23 mouse cellular contexts compared by ENCODE assay signal in genomic region chr4:129573093-129573370, GRCm38 (mm10). TPM values are rescaled to one million over a fixed set of nuclear protein-coding genes. Genes with fewer than 3 reads are reported as not detected.
DNase-seq lines count a peak whose midpoint lies in the region; ATAC-seq and TF ChIP-seq lines count a peak whose summit lies in the region.
"Had no signal": no experiment of that assay in that cellular context is flagged by ENCODE, and none has a peak within 500 bp of the region (broad histone marks: within the 10 kb centered on the region; RNA-seq: fewer than 3 reads in every experiment).

No protein-coding gene starts in this region.

- H3K27me3 ChIP-seq in kidney, adult 2 months (replicated peaks; ENCODE audit: control insufficient read depth, insufficient read depth, low read length) = no peaks in the 10 kb centered on the region
- H3K27me3 ChIP-seq in kidney, embryonic 14.5 days (ENCODE audit: control insufficient read depth, insufficient read depth, low read length) = no peaks in the 10 kb centered on the region
- H3K27me3 ChIP-seq in lung, embryonic 16.5 days (ENCODE audit: control insufficient read depth, insufficient read depth, low read depth, low read length) = no peaks in the 10 kb centered on the region; the same call in 1 of the 2 replicates
- H3K27me3 ChIP-seq in liver, postnatal 0 days (ENCODE audit: insufficient read depth, low read length) = no peaks in the 10 kb centered on the region
- H3K27me3 ChIP-seq: embryonic facial prominence, embryonic 13.5 days; limb, embryonic 12.5 days; midbrain, embryonic 13.5 days; neural tube, embryonic 13.5 days had no signal

- no peaks in the 10 kb centered on the region for H3K9me3 ChIP-seq in kidney, embryonic 14.5 days (ENCODE audit: control insufficient read depth, low read length)
- H3K9me3 ChIP-seq in lung, embryonic 16.5 days (ENCODE audit: control insufficient read depth, low read length) = no peaks in the 10 kb centered on the region
- no peaks in the 10 kb centered on the region for H3K9me3 ChIP-seq in liver, postnatal 0 days (ENCODE audit: low read length)
- H3K9me3 ChIP-seq: embryonic facial prominence, embryonic 13.5 days; G1E; limb, embryonic 12.5 days; midbrain, embryonic 13.5 days; neural tube, embryonic 13.5 days had no signal

- H3K27ac ChIP-seq in kidney, adult 2 months (ENCODE audit: insufficient read depth, low read depth, low read length) = peak overlapping the region; percentile 47
- H3K27ac ChIP-seq in kidney, embryonic 14.5 days (ENCODE audit: low read depth, low read length) = no peak overlapping the region
- peak overlapping the region; percentile 62 for H3K27ac ChIP-seq in lung, embryonic 16.5 days (ENCODE audit: low read length)
- H3K27ac ChIP-seq in liver, postnatal 0 days (ENCODE audit: low read depth) = peak overlapping the region; percentile 51; the same call in 1 of the 2 replicates
- H3K27ac ChIP-seq: embryonic facial prominence, embryonic 13.5 days; heart, adult 2 months; limb, embryonic 12.5 days; midbrain, embryonic 13.5 days; neural tube, embryonic 13.5 days had no signal

- TF ChIP-seq CTCF in kidney, adult 2 months (conservative IDR thresholded peaks at IDR 0.05; ENCODE audit: insufficient read depth, insufficient read length, low read depth, low read length) = no peak
- no peak for TF ChIP-seq CTCF in liver, postnatal 0 days (IDR thresholded peaks at IDR 0.05; ENCODE audit: low read depth)

- H3K36me3 ChIP-seq in kidney, adult 2 months (ENCODE audit: control insufficient read depth, insufficient read depth, low read length) = no peaks in the 10 kb centered on the region
- H3K36me3 ChIP-seq in kidney, embryonic 14.5 days (ENCODE audit: control insufficient read depth, insufficient read depth, low read length) = no peaks in the 10 kb centered on the region
- H3K36me3 ChIP-seq in lung, embryonic 16.5 days (ENCODE audit: control insufficient read depth, insufficient read depth, low read length) = no peaks in the 10 kb centered on the region
- H3K36me3 ChIP-seq in liver, postnatal 0 days (replicated peaks; ENCODE audit: insufficient read depth, low read length) = no peaks in the 10 kb centered on the region
- H3K36me3 ChIP-seq: embryonic facial prominence, embryonic 13.5 days; G1E; limb, embryonic 12.5 days; midbrain, embryonic 13.5 days; neural tube, embryonic 13.5 days had no signal

- H3K4me3 ChIP-seq in kidney, adult 2 months (ENCODE audit: insufficient read depth, low read depth, low read length) = no peak overlapping the region
- H3K4me3 ChIP-seq in kidney, embryonic 14.5 days (ENCODE audit: low read length) = no peak overlapping the region
- H3K4me3 ChIP-seq in lung, embryonic 16.5 days (ENCODE audit: low read length) = no peak overlapping the region
- H3K4me3 ChIP-seq in liver, postnatal 0 days (ENCODE audit: low read depth, low read length) = no peak overlapping the region
- H3K4me3 ChIP-seq: embryonic facial prominence, embryonic 13.5 days; heart, adult 2 months; limb, embryonic 12.5 days; midbrain, embryonic 13.5 days; neural tube, embryonic 13.5 days had no signal

- H3K4me1 ChIP-seq in kidney, adult 2 months (ENCODE audit: control insufficient read depth, insufficient read depth, low read length) = no peaks in the 10 kb centered on the region
- peaks cover 7% of the 10 kb centered on the region for H3K4me1 ChIP-seq in kidney, embryonic 14.5 days (ENCODE audit: control insufficient read depth, insufficient read depth, low read length)
- peaks cover 5% of the 10 kb centered on the region; the same call in 1 of the 2 replicates for H3K4me1 ChIP-seq in lung, embryonic 16.5 days (replicated peaks; ENCODE audit: control insufficient read depth, insufficient read depth, low read length)
- peaks cover 3% of the 10 kb centered on the region; the same call in 1 of the 2 replicates for H3K4me1 ChIP-seq in liver, postnatal 0 days (ENCODE audit: insufficient read depth)

- H3K4me2 ChIP-seq in kidney, embryonic 14.5 days (replicated peaks; ENCODE audit: low read depth, low read length) = no peak overlapping the region
- H3K4me2 ChIP-seq in lung, embryonic 16.5 days (ENCODE audit: low read depth, low read length) = no peak overlapping the region
- H3K4me2 ChIP-seq in liver, postnatal 0 days (ENCODE audit: low read depth, low read length) = no peak overlapping the region
- H3K4me2 ChIP-seq: embryonic facial prominence, embryonic 13.5 days; limb, embryonic 12.5 days; midbrain, embryonic 13.5 days; neural tube, embryonic 13.5 days had no signal

- no peak overlapping the region for H3K9ac ChIP-seq in kidney, embryonic 14.5 days (ENCODE audit: low read depth, low read length)
- no peak overlapping the region for H3K9ac ChIP-seq in lung, embryonic 16.5 days (ENCODE audit: low read length)
- no peak overlapping the region for H3K9ac ChIP-seq in liver, postnatal 0 days (replicated peaks)
- H3K9ac ChIP-seq: embryonic facial prominence, embryonic 13.5 days; limb, embryonic 12.5 days; midbrain, embryonic 13.5 days; neural tube, embryonic 13.5 days had no signal

- no peak for TF ChIP-seq POLR2A in kidney, adult 2 months (IDR thresholded peaks at IDR 0.05; ENCODE audit: low read depth, low read length)

- 85% methylated on average over 4 of the region's 4 CpGs for WGBS in kidney, adult 2 months
- 83% methylated on average over 4 of the region's 4 CpGs for WGBS in kidney, embryonic 14.5 days
- WGBS in lung, embryonic 16.5 days = 91% methylated on average over 4 of the region's 4 CpGs
- WGBS in liver, postnatal 0 days (ENCODE audit: insufficient replicate concordance) = 93% methylated on average over 4 of the region's 4 CpGs

- peak; percentile 34 for DNase-seq in CD4-positive, CD25-positive, alpha-beta regulatory T cell, adult 2 months (ENCODE audit: low read depth, low spot score)
- no peak for DNase-seq in kidney, adult 2 months
- DNase-seq in lung, postnatal 4 days = no peak
- DNase-seq in liver, postnatal 0 days = no peak
- DNase-seq in adrenal gland, postnatal 10 days = no peak
- DNase-seq: adrenal gland, postnatal 14 days; cerebellum, adult 11 months; cerebellum, postnatal 14 days; gastrocnemius, postnatal 14 days; lung, adult 18-20 months; right cerebral cortex, adult 18-20 months had no signal

- no peak for ATAC-seq in CD4-positive, CD25-positive, alpha-beta regulatory T cell, adult 4 months
- no peak for ATAC-seq in kidney, embryonic 14.5 days (ENCODE audit: low FRiP score, low TSS enrichment)
- ATAC-seq in lung, embryonic 16.5 days (ENCODE audit: low read depth) = no peak
- no peak for ATAC-seq in liver, postnatal 0 days
- ATAC-seq: forebrain, embryonic 14.5 days; midbrain, embryonic 13.5 days had no signal

- TF ChIP-seq EP300 in liver, postnatal 0 days (IDR thresholded peaks at IDR 0.05; ENCODE audit: low read depth) = no peak

RNA-seq across cellular contexts. Expression of gene Lck, which starts 0.4 kb away (rescaled TPM):
- polyA plus RNA-seq in CD4-positive, CD25-positive, alpha-beta regulatory T cell, adult 4 months (2017; shearing (Covaris generic)) = 1,000 to 10,000 TPM; 1,549 to 2,173 TPM
- polyA plus RNA-seq in kidney, adult 2 months (2012; rRNA removed) = 2.3 and 12.7 TPM in 2 replicates
- 11.4 and 14.1 TPM in 2 replicates for polyA plus RNA-seq in kidney, embryonic 14.5 days (2014; fragmentation: Nextera tagmentation; extraction: Ambion mirVana)
- 10.7 and 26.5 TPM in 2 replicates for polyA plus RNA-seq in lung, embryonic 16.5 days (2015; fragmentation: Nextera tagmentation; extraction: Ambion mirVana)
- 3.3 and 3.4 TPM in 2 replicates for polyA plus RNA-seq in liver, postnatal 0 days (2015; fragmentation: Nextera tagmentation; extraction: Ambion mirVana)
- 1 to 10 TPM; 8.1 to 9.8 TPM for total RNA-seq in adrenal gland, postnatal 10 days (2021)

RNA-seq across cellular contexts. Expression of gene Fam167b, which starts 5.3 kb away (rescaled TPM):
- under 1 TPM in 1 of 2 experiments, not detected in 1; 0.86 TPM for polyA plus RNA-seq in CD4-positive, CD25-positive, alpha-beta regulatory T cell, adult 4 months (2017; shearing (Covaris generic))
- polyA plus RNA-seq in kidney, adult 2 months (2012; rRNA removed) = 24.6 and 27.2 TPM in 2 replicates
- polyA plus RNA-seq in kidney, embryonic 14.5 days (2014; fragmentation: Nextera tagmentation; extraction: Ambion mirVana) = 17.7 and 19.7 TPM in 2 replicates
- 5.3 and 6.3 TPM in 2 replicates for polyA plus RNA-seq in lung, embryonic 16.5 days (2015; fragmentation: Nextera tagmentation; extraction: Ambion mirVana)
- 13.1 and 15.0 TPM in 2 replicates for polyA plus RNA-seq in liver, postnatal 0 days (2015; fragmentation: Nextera tagmentation; extraction: Ambion mirVana)
- 10 to 100 TPM; 24.4 to 28.1 TPM for total RNA-seq in adrenal gland, postnatal 10 days (2021)
- total RNA-seq: G1E; hematopoietic stem cell, adult 5-6 weeks; megakaryocyte progenitor cell, adult 5-6 weeks had no signal
- polyA plus RNA-seq: forebrain, embryonic 14.5 days; G1E had no signal

RNA-seq across cellular contexts. Expression of gene Eif3i, which starts 27.4 kb away (rescaled TPM):
- polyA plus RNA-seq in CD4-positive, CD25-positive, alpha-beta regulatory T cell, adult 4 months (2017; shearing (Covaris generic)) = 100 to 1,000 TPM; 337 to 353 TPM
- polyA plus RNA-seq in kidney, adult 2 months (2012; rRNA removed) = 311 TPM in 2 replicates
- polyA plus RNA-seq in kidney, embryonic 14.5 days (2014; fragmentation: Nextera tagmentation; extraction: Ambion mirVana) = 340 and 401 TPM in 2 replicates
- 229 and 231 TPM in 2 replicates for polyA plus RNA-seq in lung, embryonic 16.5 days (2015; fragmentation: Nextera tagmentation; extraction: Ambion mirVana)
- polyA plus RNA-seq in liver, postnatal 0 days (2015; fragmentation: Nextera tagmentation; extraction: Ambion mirVana) = 119 and 125 TPM in 2 replicates
- 100 to 1,000 TPM; 192 to 198 TPM for total RNA-seq in adrenal gland, postnatal 10 days (2021)

RNA-seq across cellular contexts. Expression of gene Tmem234, which starts 27.4 kb away (rescaled TPM):
- polyA plus RNA-seq in CD4-positive, CD25-positive, alpha-beta regulatory T cell, adult 4 months (2017; shearing (Covaris generic)) = 100 to 1,000 TPM; 254 to 306 TPM
- 160 and 162 TPM in 2 replicates for polyA plus RNA-seq in kidney, adult 2 months (2012; rRNA removed)
- polyA plus RNA-seq in kidney, embryonic 14.5 days (2014; fragmentation: Nextera tagmentation; extraction: Ambion mirVana) = 213 and 219 TPM in 2 replicates
- polyA plus RNA-seq in lung, embryonic 16.5 days (2015; fragmentation: Nextera tagmentation; extraction: Ambion mirVana) = 190 and 198 TPM in 2 replicates
- polyA plus RNA-seq in liver, postnatal 0 days (2015; fragmentation: Nextera tagmentation; extraction: Ambion mirVana) = 81.7 and 93.9 TPM in 2 replicates
- total RNA-seq in adrenal gland, postnatal 10 days (2021) = 10 to 100 TPM; 83.6 to 86.2 TPM

RNA-seq across cellular contexts. Expression of gene Hdac1, which starts 30.5 kb away (rescaled TPM):
- 100 to 1,000 TPM; 270 to 328 TPM for polyA plus RNA-seq in CD4-positive, CD25-positive, alpha-beta regulatory T cell, adult 4 months (2017; shearing (Covaris generic))
- 35.4 and 41.6 TPM in 2 replicates for polyA plus RNA-seq in kidney, adult 2 months (2012; rRNA removed)
- polyA plus RNA-seq in kidney, embryonic 14.5 days (2014; fragmentation: Nextera tagmentation; extraction: Ambion mirVana) = 245 and 265 TPM in 2 replicates
- polyA plus RNA-seq in lung, embryonic 16.5 days (2015; fragmentation: Nextera tagmentation; extraction: Ambion mirVana) = 243 and 247 TPM in 2 replicates
- 54.9 and 59.0 TPM in 2 replicates for polyA plus RNA-seq in liver, postnatal 0 days (2015; fragmentation: Nextera tagmentation; extraction: Ambion mirVana)
- 10 to 100 TPM; 54.5 to 59.1 TPM for total RNA-seq in adrenal gland, postnatal 10 days (2021)

Comparison
In these comparisons a context has a peak if more than half of its experiments do, and no peak if none do; other contexts are left out.
1. RNA of gene Lck, which starts 0.4 kb away (polyA plus RNA-seq): 1,549 to 2,173 TPM in CD4-positive, CD25-positive, alpha-beta regulatory T cell, adult 4 months; 2.3 to 12.7 TPM in kidney, adult 2 months, 11.4 to 14.1 TPM in kidney, embryonic 14.5 days, 10.7 to 26.5 TPM in lung, embryonic 16.5 days and 3.3 to 3.4 TPM in liver, postnatal 0 days; every median in the first group is over 10 times any median in the second.